Mouse (Mus musculus): ENCODE results near the gene Rrbp1. TPM values are rescaled to one million over a fixed set of nuclear protein-coding genes. Genes with fewer than 3 reads are reported as not detected.

Gene Rrbp1
- 60.7 and 61.6 TPM in 2 replicates for polyA plus RNA-seq (2016; fragmentation: Nextera tagmentation; extraction: Ambion mirVana)

GRCm38 (mm10) chr2:144011080-144011551 is at the start of gene Rrbp1:
TSS of gene Rrbp1 (minus strand) at chr2:144011263.
- H3K9ac ChIP-seq, result peak within 1 kb of the TSS; percentile 87
- H3K4me2 ChIP-seq (replicated peaks), result peak within 1 kb of the TSS; percentile 59
- no peaks in the 10 kb centered on the region for H3K27me3 ChIP-seq
- under 1% methylated on average over 43 of the region's 53 CpGs for WGBS
- peaks cover 23% of the 10 kb centered on the region for H3K4me1 ChIP-seq
- peak within 1 kb of the TSS; percentile 91 for H3K4me3 ChIP-seq
- H3K27ac ChIP-seq, result peak within 1 kb of the TSS; percentile 88
- H3K36me3 ChIP-seq, result no peaks in the 10 kb centered on the region
- peak; percentile 100 for ATAC-seq (ENCODE audit: low FRiP score)
- no peaks in the 10 kb centered on the region for H3K9me3 ChIP-seq (replicated peaks)

GRCm38 (mm10) chr2:144057735-144058134 is 46.7 kb upstream of the Rrbp1 start:
- 77% methylated on average over 2 of the region's 2 CpGs for WGBS
- Histone ChIP-seq H3K4me1 (no peaks in the 10 kb centered on the region), H3K4me3 (no peak overlapping the region), H3K36me3 (no peaks in the 10 kb centered on the region), H3K27me3 (no peaks in the 10 kb centered on the region), H3K9ac (no peak overlapping the region), H3K9me3 (replicated peaks) (no peaks in the 10 kb centered on the region), H3K4me2 (replicated peaks) (no peak overlapping the region), H3K27ac (no peak overlapping the region)
- ATAC-seq (ENCODE audit: low FRiP score), result no peak

- Histone ChIP-seq H3K4me3 (no peak overlapping the region), H3K27me3 (no peaks in the 10 kb centered on the region), H3K9ac (no peak overlapping the region), H3K36me3 (no peaks in the 10 kb centered on the region), H3K27ac (no peak overlapping the region), H3K4me1 (no peaks in the 10 kb centered on the region), H3K9me3 (replicated peaks) (no peaks in the 10 kb centered on the region), H3K4me2 (replicated peaks) (no peak overlapping the region)
- ATAC-seq (ENCODE audit: low FRiP score), result no peak
- WGBS, result 90% methylated on average over 8 of the region's 8 CpGs
Observed at GRCm38 (mm10) chr2:144052410-144053065, 41.5 kb upstream of the Rrbp1 start.

- H3K4me3 ChIP-seq, result no peak overlapping the region
- 90% methylated on average over 6 of the region's 6 CpGs for WGBS
Observed at GRCm38 (mm10) chr2:144050861-144051260, 39.8 kb upstream of the Rrbp1 start.

DNA sequence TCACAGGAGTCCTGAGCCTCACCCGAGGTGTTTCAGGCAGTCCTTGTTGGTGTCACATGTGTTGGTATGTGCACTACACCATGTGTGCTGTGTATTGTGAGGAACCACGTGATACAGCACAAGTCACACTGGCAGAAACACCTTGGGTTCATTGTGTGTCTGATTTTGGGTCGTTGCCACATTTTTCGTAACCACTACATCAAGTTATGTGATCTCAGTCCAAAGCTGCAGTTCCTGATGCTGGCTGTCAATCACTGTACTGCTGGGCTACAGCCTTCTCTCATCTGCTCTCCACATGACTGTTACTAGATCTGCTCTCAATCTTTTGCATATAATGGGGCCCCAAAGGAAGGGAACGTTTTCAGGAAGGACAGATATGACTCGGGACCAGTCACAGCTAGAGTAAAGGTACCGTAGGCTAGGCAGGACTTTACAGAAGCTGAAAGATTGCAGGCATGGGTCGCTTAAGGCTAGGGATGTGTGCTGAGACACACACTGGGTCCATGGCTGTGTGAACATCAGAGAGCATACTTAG is 39.1 kb upstream of the Rrbp1 start:
- H3K27me3 ChIP-seq, result no peaks in the 10 kb centered on the region
- no peak overlapping the region for H3K4me3 ChIP-seq
- no peaks in the 10 kb centered on the region for H3K4me1 ChIP-seq
- H3K9me3 ChIP-seq (replicated peaks), result no peaks in the 10 kb centered on the region
- no peak overlapping the region for H3K9ac ChIP-seq
- H3K4me2 ChIP-seq (replicated peaks), result no peak overlapping the region
- no peak overlapping the region for H3K27ac ChIP-seq
- no peaks in the 10 kb centered on the region for H3K36me3 ChIP-seq
- WGBS, result 78% methylated on average over 8 of the region's 8 CpGs
- no peak for ATAC-seq (ENCODE audit: low FRiP score)

More at GRCm38 (mm10) chr2:144050861-144051260, 39.8 kb upstream of the Rrbp1 start:
- Histone ChIP-seq H3K4me2 (replicated peaks) (no peak overlapping the region), H3K27me3 (no peaks in the 10 kb centered on the region), H3K36me3 (no peaks in the 10 kb centered on the region), H3K4me1 (no peaks in the 10 kb centered on the region), H3K27ac (no peak overlapping the region), H3K9ac (no peak overlapping the region), H3K9me3 (replicated peaks) (no peaks in the 10 kb centered on the region)
- no peak for ATAC-seq (ENCODE audit: low FRiP score)

GRCm38 (mm10) chr2:144046916-144047315 is 35.9 kb upstream of the Rrbp1 start:
- Histone ChIP-seq H3K9me3 (replicated peaks) (peaks cover 10% of the 10 kb centered on the region), H3K36me3 (no peaks in the 10 kb centered on the region), H3K27me3 (no peaks in the 10 kb centered on the region), H3K4me2 (replicated peaks) (no peak overlapping the region), H3K27ac (no peak overlapping the region), H3K9ac (no peak overlapping the region), H3K4me1 (no peaks in the 10 kb centered on the region), H3K4me3 (no peak overlapping the region)
- 80% methylated on average over 11 of the region's 11 CpGs for WGBS
- ATAC-seq (ENCODE audit: low FRiP score), result no peak

- 72% methylated on average over 5 of the region's 5 CpGs for WGBS
- H3K4me1 ChIP-seq, result no peaks in the 10 kb centered on the region
- ATAC-seq (ENCODE audit: low FRiP score), result no peak
Observed at GRCm38 (mm10) chr2:144045756-144046560, 34.9 kb upstream of the Rrbp1 start.

DNA sequence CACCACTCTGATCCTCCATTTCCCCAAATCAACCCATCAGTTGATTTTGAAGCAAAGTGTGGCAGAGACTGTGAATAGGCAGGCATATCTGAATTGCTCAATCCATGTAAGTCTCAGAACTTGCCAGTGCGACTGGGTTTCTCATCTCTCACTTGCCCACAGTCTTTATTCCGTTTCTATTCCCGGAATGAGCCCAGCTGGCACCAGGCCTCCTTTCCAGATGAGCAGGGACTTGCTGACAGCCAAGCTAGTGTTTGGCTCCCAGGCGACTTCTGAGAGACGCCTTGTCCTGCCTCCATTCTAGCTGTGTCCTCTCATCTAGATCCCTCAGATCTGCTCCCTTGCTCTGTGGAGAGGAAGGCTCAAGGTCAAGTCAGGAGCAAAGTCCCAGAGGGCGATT is 33.7 kb upstream of the Rrbp1 start:
- no peak overlapping the region for H3K4me3 ChIP-seq
- no peaks in the 10 kb centered on the region for H3K4me1 ChIP-seq
- no peaks in the 10 kb centered on the region for H3K36me3 ChIP-seq
- H3K27ac ChIP-seq, result no peak overlapping the region
- no peak overlapping the region for H3K9ac ChIP-seq
- H3K27me3 ChIP-seq, result no peaks in the 10 kb centered on the region
- 81% methylated on average over 6 of the region's 6 CpGs for WGBS
- no peak overlapping the region for H3K4me2 ChIP-seq (replicated peaks)
- H3K9me3 ChIP-seq (replicated peaks), result peaks cover 10% of the 10 kb centered on the region
- no peak for ATAC-seq (ENCODE audit: low FRiP score)

More at GRCm38 (mm10) chr2:144045756-144046560, 34.9 kb upstream of the Rrbp1 start:
- Histone ChIP-seq H3K27me3 (no peaks in the 10 kb centered on the region), H3K36me3 (no peaks in the 10 kb centered on the region), H3K9ac (no peak overlapping the region), H3K9me3 (replicated peaks) (peaks cover 10% of the 10 kb centered on the region), H3K27ac (no peak overlapping the region), H3K4me2 (replicated peaks) (no peak overlapping the region), H3K4me3 (no peak overlapping the region)

GRCm38 (mm10) chr2:144032664-144033063 is 21.6 kb upstream of the Rrbp1 start, which contains the start of gene Banf2:
TSS of gene Banf2 (plus strand) at chr2:144033059.
- Histone ChIP-seq H3K4me2 (replicated peaks) (no peak within 1 kb of the TSS), H3K4me1 (no peaks in the 10 kb centered on the region), H3K9ac (no peak within 1 kb of the TSS), H3K27ac (no peak within 1 kb of the TSS), H3K9me3 (replicated peaks) (no peaks in the 10 kb centered on the region), H3K36me3 (no peaks in the 10 kb centered on the region), H3K27me3 (no peaks in the 10 kb centered on the region), H3K4me3 (no peak within 1 kb of the TSS)
- 92% methylated on average over 2 of the region's 2 CpGs for WGBS
- ATAC-seq (ENCODE audit: low FRiP score), result no peak

GRCm38 (mm10) chr2:144030791-144031190 is 19.7 kb upstream of the Rrbp1 start:
- H3K4me1 ChIP-seq, result no peaks in the 10 kb centered on the region
- no peak overlapping the region for H3K4me3 ChIP-seq
- H3K9me3 ChIP-seq (replicated peaks), result no peaks in the 10 kb centered on the region
- H3K27ac ChIP-seq, result no peak overlapping the region
- ATAC-seq (ENCODE audit: low FRiP score), result no peak
- H3K36me3 ChIP-seq, result no peaks in the 10 kb centered on the region
- no peak overlapping the region for H3K9ac ChIP-seq
- 88% methylated on average over 7 of the region's 7 CpGs for WGBS
- no peak overlapping the region for H3K4me2 ChIP-seq (replicated peaks)
- H3K27me3 ChIP-seq, result no peaks in the 10 kb centered on the region

- H3K27me3 ChIP-seq, result no peaks in the 10 kb centered on the region
- H3K27ac ChIP-seq, result no peak overlapping the region
- no peak overlapping the region for H3K4me2 ChIP-seq (replicated peaks)
- 85% methylated on average over 4 of the region's 4 CpGs for WGBS
- H3K36me3 ChIP-seq, result no peaks in the 10 kb centered on the region
- no peaks in the 10 kb centered on the region for H3K9me3 ChIP-seq (replicated peaks)
- no peaks in the 10 kb centered on the region for H3K4me1 ChIP-seq
- no peak overlapping the region for H3K9ac ChIP-seq
- H3K4me3 ChIP-seq, result no peak overlapping the region
- ATAC-seq (ENCODE audit: low FRiP score), result no peak
Observed at GRCm38 (mm10) chr2:144026456-144026855, 15.4 kb upstream of the Rrbp1 start.

GRCm38 (mm10) chr2:144025361-144025760 is 14.3 kb upstream of the Rrbp1 start:
- Histone ChIP-seq H3K4me3 (no peak overlapping the region), H3K4me2 (replicated peaks) (no peak overlapping the region), H3K27ac (no peak overlapping the region), H3K9ac (no peak overlapping the region), H3K9me3 (replicated peaks) (no peaks in the 10 kb centered on the region), H3K4me1 (no peaks in the 10 kb centered on the region), H3K36me3 (no peaks in the 10 kb centered on the region), H3K27me3 (no peaks in the 10 kb centered on the region)
- no peak for ATAC-seq (ENCODE audit: low FRiP score)
- WGBS, result 80% methylated on average over 9 of the region's 9 CpGs

All from hindbrain, embryonic 12.5 days (tissue).